Mouse (Mus musculus) intestine, embryonic 15.5 days (tissue): ENCODE results near the gene Prkx. TPM values are rescaled to one million over a fixed set of nuclear protein-coding genes. Genes with fewer than 3 reads are reported as not detected.

Experiments
- ATAC-seq: fragments of 200-750 bp; cut with Nextera tagmentation; 2 replicates; pipeline ENCODE4 v1.8.0; 2017; ENCODE audit warnings: moderate TSS enrichment, moderate library complexity
- H3K27ac ChIP-seq: fragments of 300-500 bp; sonication (generic); 2 replicates; pipeline ENCODE4 v1.5.1; 2015; ENCODE audit warnings: mild to moderate bottlenecking, inconsistent platforms
- H3K27me3 ChIP-seq: fragments of 300-500 bp; sonication (generic); replicated peaks from 2 replicates; pipeline ENCODE4 v1.6.1; 2015; ENCODE audit warnings: inconsistent platforms
- H3K36me3 ChIP-seq: fragments of 300-500 bp; sonication (generic); 2 replicates; pipeline ENCODE4 v1.6.1; 2015; ENCODE audit warnings: inconsistent platforms
- H3K4me1 ChIP-seq: fragments of 300-500 bp; sonication (generic); replicated peaks from 2 replicates; pipeline ENCODE4 v1.6.1; 2015; ENCODE audit warnings: inconsistent platforms
- H3K4me2 ChIP-seq: fragments of 300-500 bp; sonication (generic); replicated peaks from 2 replicates; pipeline ENCODE4 v1.6.1; 2015; ENCODE audit warnings: mild to moderate bottlenecking, inconsistent platforms
- H3K4me3 ChIP-seq: fragments of 300-500 bp; sonication (generic); replicated peaks from 2 replicates; pipeline ENCODE4 v1.5.1; 2015; ENCODE audit warnings: inconsistent platforms
- H3K9ac ChIP-seq: fragments of 300-500 bp; sonication (generic); 2 replicates; pipeline ENCODE4 v1.6.1; 2015; ENCODE audit warnings: inconsistent platforms
- H3K9me3 ChIP-seq: fragments of 300-500 bp; sonication (generic); 2 replicates; pipeline ENCODE4 v1.6.1; 2016; ENCODE audit warnings: inconsistent platforms
- WGBS: fragments of 180-500 bp; shearing (Covaris S2); methylation state at CpG from one replicate; pipeline ENCODE4 v1.1.7; 2015; 5-methylcytosine and 5-hydroxymethylcytosine counted together
- polyA plus RNA-seq: library from polyadenylated mRNA; unstranded; fragments of >200 nt; fragmentation: Nextera tagmentation; extraction: Ambion mirVana; gene quantifications from 2 replicates; pipeline ENCODE4 v1.2.1, GENCODE M21; 2015

Prkx gene
- 8.7 and 9.2 TPM in 2 replicates for polyA plus RNA-seq

GRCm38 (mm10) chrX:77796238-77796835, at the start of gene Prkx:
TSS of gene Prkx (minus strand) at chrX:77796278.
- ATAC-seq, result peak; percentile 87
- Histone ChIP-seq H3K27ac (peak within 1 kb of the TSS; percentile 74), H3K36me3 (no peaks in the 10 kb centered on the region), H3K9ac (peak within 1 kb of the TSS; percentile 50), H3K4me2 (peak within 1 kb of the TSS; percentile 63), H3K9me3 (no peaks in the 10 kb centered on the region), H3K4me1 (no peaks in the 10 kb centered on the region), H3K27me3 (no peaks in the 10 kb centered on the region), H3K4me3 (peak within 1 kb of the TSS; percentile 54)
- WGBS, result 23% methylated on average over 18 of the region's 19 CpGs

GRCm38 (mm10) chrX:77812031-77812430, 16.0 kb upstream of the Prkx start:
- H3K27me3 ChIP-seq, result no peaks in the 10 kb centered on the region
- H3K36me3 ChIP-seq, result no peaks in the 10 kb centered on the region
- no peaks in the 10 kb centered on the region for H3K9me3 ChIP-seq
- no peak overlapping the region for H3K27ac ChIP-seq
- H3K4me2 ChIP-seq, result no peak overlapping the region
- no peaks in the 10 kb centered on the region for H3K4me1 ChIP-seq
- H3K9ac ChIP-seq, result no peak overlapping the region
- no peak for ATAC-seq
- H3K4me3 ChIP-seq, result no peak overlapping the region
- WGBS, result 60% methylated on average over 6 of the region's 6 CpGs

- H3K4me3 ChIP-seq, result peak overlapping the region; percentile 38
- no peak overlapping the region; the same call in 1 of the 2 replicates for H3K9ac ChIP-seq
- peak overlapping the region; percentile 44 for H3K27ac ChIP-seq
- no peaks in the 10 kb centered on the region for H3K27me3 ChIP-seq
- WGBS, result 24% methylated on average over 17 of the region's 17 CpGs
- peak overlapping the region; percentile 49 for H3K4me2 ChIP-seq
- H3K9me3 ChIP-seq, result no peaks in the 10 kb centered on the region
- H3K36me3 ChIP-seq, result no peaks in the 10 kb centered on the region
- peak; percentile 89 for ATAC-seq
- no peaks in the 10 kb centered on the region for H3K4me1 ChIP-seq
Observed at GRCm38 (mm10) chrX:77810608-77811206, 14.6 kb upstream of the Prkx start.

GRCm38 (mm10) chrX:77808602-77809001, 12.5 kb upstream of the Prkx start:
- no peaks in the 10 kb centered on the region for H3K4me1 ChIP-seq
- no peak for ATAC-seq
- H3K4me2 ChIP-seq, result no peak overlapping the region
- no peaks in the 10 kb centered on the region for H3K36me3 ChIP-seq
- H3K27ac ChIP-seq, result no peak overlapping the region
- H3K9me3 ChIP-seq, result no peaks in the 10 kb centered on the region
- WGBS, result 22% methylated on average over 2 of the region's 2 CpGs
- H3K27me3 ChIP-seq, result no peaks in the 10 kb centered on the region
- H3K9ac ChIP-seq, result no peak overlapping the region
- no peak overlapping the region for H3K4me3 ChIP-seq

- 84% methylated on average over 2 of the region's 2 CpGs for WGBS
Observed at GRCm38 (mm10) chrX:77802293-77802692, 6.2 kb upstream of the Prkx start.

GRCm38 (mm10) chrX:77801543-77801942, 5.5 kb upstream of the Prkx start:
- no peak overlapping the region for H3K4me2 ChIP-seq

More at GRCm38 (mm10) chrX:77802293-77802692, 6.2 kb upstream of the Prkx start:
- no peaks in the 10 kb centered on the region for H3K27me3 ChIP-seq
- H3K4me3 ChIP-seq, result no peak overlapping the region
- no peaks in the 10 kb centered on the region for H3K9me3 ChIP-seq
- H3K27ac ChIP-seq, result no peak overlapping the region
- no peak overlapping the region for H3K4me2 ChIP-seq
- no peak for ATAC-seq
- H3K4me1 ChIP-seq, result no peaks in the 10 kb centered on the region
- H3K36me3 ChIP-seq, result no peaks in the 10 kb centered on the region
- no peak overlapping the region for H3K9ac ChIP-seq

GRCm38 (mm10) chrX:77799554-77799953, 3.5 kb upstream of the Prkx start:
- H3K9ac ChIP-seq, result no peak overlapping the region
- no peaks in the 10 kb centered on the region for H3K36me3 ChIP-seq
- H3K9me3 ChIP-seq, result no peaks in the 10 kb centered on the region
- no peak overlapping the region for H3K4me3 ChIP-seq
- no peaks in the 10 kb centered on the region for H3K27me3 ChIP-seq
- no peaks in the 10 kb centered on the region for H3K4me1 ChIP-seq
- 72% methylated on average over 3 of the region's 3 CpGs for WGBS
- no peak overlapping the region for H3K27ac ChIP-seq
- no peak overlapping the region for H3K4me2 ChIP-seq
- ATAC-seq, result no peak

More at GRCm38 (mm10) chrX:77801543-77801942, 5.5 kb upstream of the Prkx start:
- Histone ChIP-seq H3K9ac (no peak overlapping the region), H3K4me1 (no peaks in the 10 kb centered on the region), H3K4me3 (no peak overlapping the region), H3K9me3 (no peaks in the 10 kb centered on the region), H3K27ac (no peak overlapping the region), H3K27me3 (no peaks in the 10 kb centered on the region), H3K36me3 (no peaks in the 10 kb centered on the region)
- no peak for ATAC-seq
- 63% methylated on average over 1 of the region's 1 CpGs for WGBS

- Histone ChIP-seq H3K9me3 (no peaks in the 10 kb centered on the region), H3K9ac (no peak overlapping the region), H3K4me2 (no peak overlapping the region), H3K4me1 (no peaks in the 10 kb centered on the region), H3K4me3 (no peak overlapping the region), H3K36me3 (no peaks in the 10 kb centered on the region), H3K27me3 (no peaks in the 10 kb centered on the region), H3K27ac (no peak overlapping the region)
- ATAC-seq, result no peak
Observed at GRCm38 (mm10) chrX:77797801-77798200, 1.7 kb upstream of the Prkx start.

- WGBS, result 78% methylated on average over 1 of the region's 1 CpGs
- Histone ChIP-seq H3K27ac (no peak overlapping the region), H3K9ac (no peak overlapping the region), H3K4me2 (peak overlapping the region; percentile 63), H3K4me3 (no peak overlapping the region), H3K36me3 (no peaks in the 10 kb centered on the region), H3K9me3 (no peaks in the 10 kb centered on the region), H3K4me1 (no peaks in the 10 kb centered on the region), H3K27me3 (no peaks in the 10 kb centered on the region)
- ATAC-seq, result no peak
Observed at GRCm38 (mm10) chrX:77796916-77797315, 838 bp upstream of the Prkx start.

GRCm38 (mm10) chrX:77795858-77796174, 262 bp downstream of the Prkx start:
- Histone ChIP-seq H3K36me3 (no peaks in the 10 kb centered on the region), H3K4me1 (no peaks in the 10 kb centered on the region), H3K4me2 (peak overlapping the region; percentile 63), H3K9me3 (no peaks in the 10 kb centered on the region), H3K27me3 (no peaks in the 10 kb centered on the region), H3K4me3 (peak overlapping the region; percentile 54), H3K27ac (peak overlapping the region; percentile 74; the same call in 1 of the 2 replicates), H3K9ac (peak overlapping the region; percentile 50)
- WGBS, result 12% methylated on average over 26 of the region's 30 CpGs
- peak; percentile 98 for ATAC-seq

GRCm38 (mm10) chrX:77794962-77795857, 868 bp downstream of the Prkx start:
- Histone ChIP-seq H3K36me3 (no peaks in the 10 kb centered on the region), H3K27me3 (no peaks in the 10 kb centered on the region), H3K9me3 (no peaks in the 10 kb centered on the region), H3K4me3 (peak overlapping the region; percentile 54), H3K27ac (no peak overlapping the region), H3K9ac (peak overlapping the region; percentile 50), H3K4me2 (peak overlapping the region; percentile 63), H3K4me1 (no peaks in the 10 kb centered on the region)
- ATAC-seq, result peak; percentile 83
- WGBS, result 23% methylated on average over 61 of the region's 61 CpGs

GRCm38 (mm10) chrX:77788675-77789074, 7.4 kb downstream of the Prkx start:
- H3K36me3 ChIP-seq, result no peaks in the 10 kb centered on the region
- no peak overlapping the region for H3K4me3 ChIP-seq
- no peak overlapping the region for H3K4me2 ChIP-seq
- H3K9me3 ChIP-seq, result no peaks in the 10 kb centered on the region
- no peak overlapping the region for H3K9ac ChIP-seq
- no peaks in the 10 kb centered on the region for H3K4me1 ChIP-seq
- no peak overlapping the region for H3K27ac ChIP-seq
- WGBS, result 90% methylated on average over 3 of the region's 3 CpGs
- no peak for ATAC-seq
- no peaks in the 10 kb centered on the region for H3K27me3 ChIP-seq
